Mouse (Mus musculus) MEL (cell line): ENCODE measurements around the gene Tiprl. TPM values are rescaled to one million over a fixed set of nuclear protein-coding genes. Genes with fewer than 3 reads are reported as not detected.

ENCODE experiments used
- DNase-seq: peaks from one replicate; pipeline ENCODE4 v3.0.0; 2011; ENCODE audit warnings: low read depth, low spot score
- H3K27ac ChIP-seq: 2 replicates; pipeline ENCODE4 v1.5.1; 2012; ENCODE audit warnings: low read depth, mild to moderate bottlenecking, control low read depth, low read length, moderate library complexity; ENCODE audit not compliant: control insufficient read depth
- H3K27me3 ChIP-seq, 2 experiments: fragments of 150-350 bp in 1 of 2; sonication (generic) in 1 of 2; 2 replicates each; pipeline ENCODE4 v1.6.1; 2012; ENCODE audit warnings: low read length in 2 of 2, mild to moderate bottlenecking in 2 of 2, improper control_type of control experiment in 1 of 2, moderate library complexity in 1 of 2; ENCODE audit not compliant: insufficient read depth in 2 of 2, control insufficient read depth in 1 of 2
- H3K36me3 ChIP-seq, 2 experiments: 2 replicates each; pipeline ENCODE4 v1.6.1; 2012 to 2014; ENCODE audit warnings: low read length in 2 of 2, improper control_type of control experiment in 1 of 2, inconsistent platforms in 1 of 2, mild to moderate bottlenecking in 1 of 2; ENCODE audit not compliant: insufficient read depth in 2 of 2, control insufficient read depth in 1 of 2
- H3K4me1 ChIP-seq, 2 experiments: fragments of 150-350 bp in 1 of 2; sonication (generic) in 1 of 2; 2 replicates each; pipeline ENCODE4 v1.6.1; 2012; ENCODE audit warnings: low read length in 2 of 2, improper control_type of control experiment in 1 of 2, mild to moderate bottlenecking in 1 of 2; ENCODE audit not compliant: insufficient read depth in 2 of 2, control insufficient read depth in 1 of 2
- H3K4me3 ChIP-seq, 2 experiments: fragments of 150-350 bp in 1 of 2; sonication (generic) in 1 of 2; 2 replicates each; pipeline ENCODE4 v1.5.1; 2012; ENCODE audit warnings: low read depth in 2 of 2, low read length in 2 of 2, mild to moderate bottlenecking in 2 of 2, moderate library complexity in 2 of 2, control low read depth in 1 of 2, improper control_type of control experiment in 1 of 2; ENCODE audit not compliant: control insufficient read depth in 1 of 2, insufficient read depth in 1 of 2
- H3K79me2 ChIP-seq: 2 replicates; pipeline ENCODE4 v1.6.1; 2012; ENCODE audit warnings: mild to moderate bottlenecking, low read length, moderate library complexity; ENCODE audit not compliant: control insufficient read depth, poor library complexity, insufficient read depth
- H3K9ac ChIP-seq: 2 replicates; pipeline ENCODE4 v1.6.1; 2012; ENCODE audit warnings: low read depth, mild to moderate bottlenecking, control low read depth, low read length, moderate library complexity; ENCODE audit not compliant: control insufficient read depth, poor library complexity, severe bottlenecking
- H3K9me3 ChIP-seq: fragments of 150-350 bp; sonication (generic); replicated peaks from 2 replicates; pipeline ENCODE4 v1.6.1; 2012; ENCODE audit warnings: mild to moderate bottlenecking, low read length, improper control_type of control experiment, moderate library complexity; ENCODE audit not compliant: insufficient read depth
- BHLHE40 ChIP-seq: IDR thresholded peaks from 2 replicates; pipeline ENCODE4 v1.6.1; 2012; ENCODE audit warnings: low read depth, mild to moderate bottlenecking, inconsistent platforms, low read length, improper control_type of control experiment, borderline replicate concordance
- CHD2 ChIP-seq: IDR thresholded peaks from 2 replicates; pipeline ENCODE4 v1.6.1; 2011; ENCODE audit warnings: low read length, improper control_type of control experiment
- GATA1 ChIP-seq: IDR thresholded peaks from 2 replicates; pipeline ENCODE4 v1.6.1; 2011; ENCODE audit warnings: low read depth, low read length, improper control_type of control experiment
- HCFC1 ChIP-seq: IDR thresholded peaks from 2 replicates; pipeline ENCODE4 v1.6.1; 2012; ENCODE audit warnings: low read depth, mild to moderate bottlenecking, inconsistent platforms, low read length, improper control_type of control experiment, moderate library complexity
- JUND ChIP-seq: IDR thresholded peaks from 2 replicates; pipeline ENCODE4 v1.6.1; 2011; ENCODE audit warnings: low read depth, mild to moderate bottlenecking, improper control_type of control experiment, low read length
- MAFK ChIP-seq: IDR thresholded peaks from 2 replicates; pipeline ENCODE4 v1.6.1; 2011; ENCODE audit warnings: low read depth, mild to moderate bottlenecking, low read length, improper control_type of control experiment, borderline replicate concordance
- MXI1 ChIP-seq: IDR thresholded peaks from 2 replicates; pipeline ENCODE4 v1.6.1; 2011; ENCODE audit warnings: mild to moderate bottlenecking, low read depth, low read length, improper control_type of control experiment
- MYB ChIP-seq: IDR thresholded peaks from 2 replicates; pipeline ENCODE4 v1.6.1; 2011; ENCODE audit warnings: mild to moderate bottlenecking, low read depth, low read length, improper control_type of control experiment
- POLR2A ChIP-seq, 2 experiments: IDR thresholded peaks; 2 replicates each; pipeline ENCODE4 v1.6.1; 2011 to 2012; ENCODE audit warnings: low read length in 2 of 2, mild to moderate bottlenecking in 2 of 2, control low read depth in 1 of 2, improper control_type of control experiment in 1 of 2, low read depth in 1 of 2, moderate library complexity in 1 of 2; ENCODE audit not compliant: control insufficient read depth in 1 of 2, insufficient read depth in 1 of 2, poor library complexity in 1 of 2
- POLR2AphosphoS2 ChIP-seq: IDR thresholded peaks from 2 replicates; pipeline ENCODE4 v1.6.1; 2011; ENCODE audit warnings: low read length, improper control_type of control experiment
- SIN3A ChIP-seq: IDR thresholded peaks from 2 replicates; pipeline ENCODE4 v1.6.1; 2012; ENCODE audit warnings: low read length, improper control_type of control experiment, inconsistent platforms
- SMC3 ChIP-seq: IDR thresholded peaks from 2 replicates; pipeline ENCODE4 v1.6.1; 2011; ENCODE audit warnings: low read depth, low read length, improper control_type of control experiment
- UBTF ChIP-seq: IDR thresholded peaks from 2 replicates; pipeline ENCODE4 v1.6.1; 2012; ENCODE audit warnings: low read depth, mild to moderate bottlenecking, inconsistent platforms, low read length, improper control_type of control experiment, moderate library complexity, borderline replicate concordance; ENCODE audit not compliant: insufficient read depth
- USF1 ChIP-seq: IDR thresholded peaks from 2 replicates; pipeline ENCODE4 v1.6.1; 2014; ENCODE audit warnings: low read depth, mild to moderate bottlenecking, inconsistent platforms, low read length, improper control_type of control experiment, moderate library complexity
- ZC3H11A ChIP-seq: IDR thresholded peaks from 2 replicates; pipeline ENCODE4 v1.6.1; 2012; ENCODE audit warnings: low read depth, mild to moderate bottlenecking, inconsistent platforms, low read length, improper control_type of control experiment
- polyA plus RNA-seq, 2 experiments: library from polyadenylated mRNA; stranded (reverse) in 1 of 2; unstranded in 1 of 2; fragments of >175 nt in 1 of 2; fragments of >200 nt in 1 of 2; gene quantifications; 2 replicates each; pipeline versions ENCODE4 v1.2.1 to v1.2.4; 2012; ENCODE audit warnings: low replicate concordance in 2 of 2, low read depth in 1 of 2; ENCODE audit not compliant: insufficient read length in 2 of 2, insufficient read depth in 1 of 2, missing spikeins in 1 of 2
- total RNA-seq: library from RNA; depleted of rRNA; stranded (reverse); fragments of 300-350 nt; gene quantifications from 2 replicates; pipeline ENCODE4 v1.2.3, GENCODE M21; 2012

Tiprl gene
- total and polyA plus RNA-seq, 3 experiments, result 50.6 to 293 (median 51.4) TPM

GRCm38 (mm10) chr1:165282222-165282966, 45.6 kb upstream of the Tiprl start:
- peak overlapping the region; percentile 45; the same call in 1 of the 2 replicates for H3K9ac ChIP-seq
- TF ChIP-seq UBTF, result no peak
- TF ChIP-seq, all 39 proteins: peak for 0
- DNase-seq, result peak; percentile 19
- Histone ChIP-seq H3K27ac (no peak overlapping the region), H3K27me3 (peaks cover 8 to 17% of the 10 kb centered on the region in 2 experiments), H3K4me1 (peaks cover 0 to 6% of the 10 kb centered on the region in 2 experiments; a peak in 1 of 4 replicates), H3K79me2 (no peaks in the 10 kb centered on the region), H3K9me3 (no peaks in the 10 kb centered on the region), H3K4me3 (peak overlapping the region in 1 of 2 experiments; percentile 47; a peak in 2 of 4 replicates), H3K36me3 (no peaks in the 10 kb centered on the region)

GRCm38 (mm10) chr1:165281351-165282221, 44.8 kb upstream of the Tiprl start:
- H3K36me3 ChIP-seq, result no peaks in the 10 kb centered on the region
- H3K79me2 ChIP-seq, result no peaks in the 10 kb centered on the region
- H3K9me3 ChIP-seq, result no peaks in the 10 kb centered on the region
- peaks cover 0 to 6% of the 10 kb centered on the region in 2 experiments; a peak in 1 of 4 replicates for H3K4me1 ChIP-seq
- no peak overlapping the region for H3K27ac ChIP-seq
- TF ChIP-seq HCFC1 (no peak), MXI1 (no peak), SIN3A (no peak), POLR2A (IDR thresholded peaks at IDR 0.05; ENCODE audit: control insufficient read depth in 1 of 2, insufficient read depth in 1 of 2, low read depth in 1 of 2, low read length in 2 of 2, poor library complexity in 1 of 2) (no peak), MAFK (no peak), UBTF (0 out of 2 replicates have a peak, but pooled peaks have one; percentile 60), ZC3H11A (no peak)
- DNase-seq, result peak; percentile 41
- H3K4me3 ChIP-seq, result peak overlapping the region in 1 of 2 experiments; percentile 47; a peak in 2 of 4 replicates
- peaks cover 8 to 17% of the 10 kb centered on the region in 2 experiments for H3K27me3 ChIP-seq
- peak overlapping the region; percentile 45; the same call in 1 of the 2 replicates for H3K9ac ChIP-seq

DNA sequence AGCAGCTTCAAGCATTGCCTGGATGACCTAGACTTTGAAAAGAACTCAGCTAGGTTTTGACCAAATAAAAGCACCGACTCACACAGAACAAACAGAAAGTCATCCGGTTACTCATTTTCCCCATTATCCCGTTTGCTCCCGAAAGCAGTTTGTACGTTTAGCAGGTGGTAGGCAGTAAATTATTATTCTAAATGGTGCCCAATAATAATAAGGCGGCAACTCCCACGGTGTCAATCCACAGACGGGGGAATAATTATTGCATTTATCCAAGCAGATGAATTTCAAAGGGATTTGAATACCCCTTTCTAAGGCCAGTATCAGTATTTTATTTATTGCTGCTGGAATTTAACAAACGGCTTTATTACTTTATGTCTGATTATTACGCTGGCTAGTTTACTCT, 43.9 kb upstream of the Tiprl start:
- Histone ChIP-seq H3K9me3 (no peaks in the 10 kb centered on the region), H3K27me3 (peaks cover 8 to 17% of the 10 kb centered on the region in 2 experiments), H3K4me3 (no peak overlapping the region), H3K4me1 (peaks cover 0 to 6% of the 10 kb centered on the region in 2 experiments; a peak in 1 of 4 replicates), H3K9ac (no peak overlapping the region), H3K36me3 (no peaks in the 10 kb centered on the region), H3K27ac (no peak overlapping the region), H3K79me2 (no peaks in the 10 kb centered on the region)
- TF ChIP-seq GATA1, result no peak
- no peak for TF ChIP-seq ZC3H11A
- no peak for TF ChIP-seq BHLHE40
- no peak for TF ChIP-seq POLR2AphosphoS2
- TF ChIP-seq MAFK, result no peak
- TF ChIP-seq UBTF, result no peak
- no peak for TF ChIP-seq SMC3
- TF ChIP-seq MYB, result no peak
- no peak for TF ChIP-seq JUND
- TF ChIP-seq CHD2, result no peak
- no peak for TF ChIP-seq HCFC1
- TF ChIP-seq USF1, result no peak
- DNase-seq, result no peak
